Mouse (Mus musculus) heart, postnatal 25 days (tissue): Measurements from ENCODE around the gene Hpca. TPM values are rescaled to one million over a fixed set of nuclear protein-coding genes. Genes with fewer than 3 reads are reported as not detected.
A peak's percentile ranks its signal among the peaks of the same experiment; 100 is the strongest.

ENCODE experiments used
- DNase-seq: peaks from one replicate; pipeline ENCODE4 v3.0.0; 2022; ENCODE audit warnings: low spot score
- intact Hi-C: fragments of 180-260 bp; cut with DNase I; formaldehyde crosslinking; loops from one replicate; pipeline ENCODE4 v1.15.1; 2025
- total RNA-seq, 2 experiments: library from RNA; stranded (reverse); gene quantifications; 2 replicates each; pipeline ENCODE4 v1.2.3; 2021

Gene Hpca
- total RNA-seq, 2 experiments from 2014 or later = not detected

GRCm38 (mm10) chr4:129113083-129113988 is 8.5 kb downstream of the Hpca start:
- DNase-seq = no peak
- intact Hi-C loops = no loop called here

- no peak for DNase-seq
- intact Hi-C loops = no loop called here
These were observed 9.6 kb downstream of the Hpca start for GRCm38 (mm10) chr4:129112231-129112630.

GRCm38 (mm10) chr4:129111350-129111749 is 10.5 kb downstream of the Hpca start:
- intact Hi-C loops = no loop called here
- no peak for DNase-seq

GRCm38 (mm10) chr4:129110804-129111203 is 11.0 kb downstream of the Hpca start:
- intact Hi-C loops = no loop called here
- DNase-seq = no peak

- no peak for DNase-seq
- intact Hi-C loops = no loop called here
These were observed 13.2 kb downstream of the Hpca start for GRCm38 (mm10) chr4:129108624-129109023.

GRCm38 (mm10) chr4:129107348-129107899 is 14.4 kb downstream of the Hpca start:
- intact Hi-C loops = no loop called here

GRCm38 (mm10) chr4:129106073-129106472 is 15.8 kb downstream of the Hpca start:
- DNase-seq = no peak
- intact Hi-C loops = no loop called here

More at GRCm38 (mm10) chr4:129107348-129107899, 14.4 kb downstream of the Hpca start:
- no peak for DNase-seq

GRCm38 (mm10) chr4:129105356-129105755 is 16.5 kb downstream of the Hpca start, which contains the start of gene Tmem54:
Tmem54 (plus strand) TSS chr4:129105548.
- intact Hi-C loops = no loop called here
- no peak for DNase-seq

- no peak for DNase-seq
- intact Hi-C loops = no loop called here
These were observed 19.6 kb downstream of the Hpca start for GRCm38 (mm10) chr4:129102133-129102829.

- DNase-seq = no peak
- intact Hi-C loops = no loop called here
These were observed 24.8 kb downstream of the Hpca start for GRCm38 (mm10) chr4:129097006-129097405.

- DNase-seq = no peak
- intact Hi-C loops = no loop called here
These were observed 26.6 kb downstream of the Hpca start for GRCm38 (mm10) chr4:129095276-129095675.

GRCm38 (mm10) chr4:129087850-129088249 is 34.0 kb downstream of the Hpca start:
- no peak for DNase-seq
- intact Hi-C loops = no loop called here

- no peak for DNase-seq
- intact Hi-C loops = loop anchor here (1.0 kb wide), 2 partner anchors 115 to 178 kb away; no protein-coding TSS in a partner anchor
These were observed 35.8 kb downstream of the Hpca start for GRCm38 (mm10) chr4:129086078-129086477.

GRCm38 (mm10) chr4:129084896-129085295 is 36.9 kb downstream of the Hpca start:
- intact Hi-C loops = loop anchor here (5.0 kb wide), 1 partner anchor 158 kb away; no protein-coding TSS in a partner anchor
- DNase-seq = no peak

GRCm38 (mm10) chr4:129082379-129083115 is 39.3 kb downstream of the Hpca start:
- intact Hi-C loops = loop anchor here (1.0 to 5.0 kb wide), 2 partner anchors 111 to 155 kb away; no protein-coding TSS in a partner anchor
- peak; percentile 21 for DNase-seq

GRCm38 (mm10) chr4:129081939-129082338 is 39.9 kb downstream of the Hpca start:
- no peak for DNase-seq
- intact Hi-C loops = loop anchor here (1.0 to 5.0 kb wide), 2 partner anchors 111 to 155 kb away; no protein-coding TSS in a partner anchor

- intact Hi-C loops = loop anchor here (5.0 kb wide), 1 partner anchor 154 kb away; no protein-coding TSS in a partner anchor
- no peak for DNase-seq
These were observed 40.3 kb downstream of the Hpca start for GRCm38 (mm10) chr4:129081512-129081911.

- intact Hi-C loops = loop anchor here (5.0 kb wide), 1 partner anchor 154 kb away; no protein-coding TSS in a partner anchor
- no peak for DNase-seq
These were observed 40.8 kb downstream of the Hpca start for GRCm38 (mm10) chr4:129081041-129081440.

GRCm38 (mm10) chr4:129079126-129079525 is 42.7 kb downstream of the Hpca start:
- intact Hi-C loops = no loop called here
- no peak for DNase-seq
